Mouse (Mus musculus): ENCODE data around the gene Zbtb37. TPM values are rescaled to one million over a fixed set of nuclear protein-coding genes. Genes with fewer than 3 reads are reported as not detected.
"Not testable (repeated sequence)": the region's sequence is repeated elsewhere in the genome, so short reads cannot be mapped to it uniquely, and the experiment has no call there.

Zbtb37 gene
- total RNA-seq, 1 experiment from 2014 or later: 13.1 TPM

GRCm38 (mm10) chr1:161035786-161036404 lies 1.2 kb upstream of the Zbtb37 start:
- ATAC-seq (replicated peaks; ENCODE audit: insufficient number of reproducible peaks, low FRiP score, low TSS enrichment, poor library complexity, severe bottlenecking): no peak

GRCm38 (mm10) chr1:161035281-161035785 lies 684 bp upstream of the Zbtb37 start:
- peak; percentile 32 for ATAC-seq (replicated peaks; ENCODE audit: insufficient number of reproducible peaks, low FRiP score, low TSS enrichment, poor library complexity, severe bottlenecking)

- 0 out of 2 replicates have a peak, but pooled peaks have one; percentile 2 for ATAC-seq (replicated peaks; ENCODE audit: insufficient number of reproducible peaks, low FRiP score, low TSS enrichment, poor library complexity, severe bottlenecking)
Observed at GRCm38 (mm10) chr1:161033856-161034434, 704 bp downstream of the Zbtb37 start.

- no peak for ATAC-seq (replicated peaks; ENCODE audit: insufficient number of reproducible peaks, low FRiP score, low TSS enrichment, poor library complexity, severe bottlenecking)
Observed at GRCm38 (mm10) chr1:161032345-161032744, 2.3 kb downstream of the Zbtb37 start.

DNA sequence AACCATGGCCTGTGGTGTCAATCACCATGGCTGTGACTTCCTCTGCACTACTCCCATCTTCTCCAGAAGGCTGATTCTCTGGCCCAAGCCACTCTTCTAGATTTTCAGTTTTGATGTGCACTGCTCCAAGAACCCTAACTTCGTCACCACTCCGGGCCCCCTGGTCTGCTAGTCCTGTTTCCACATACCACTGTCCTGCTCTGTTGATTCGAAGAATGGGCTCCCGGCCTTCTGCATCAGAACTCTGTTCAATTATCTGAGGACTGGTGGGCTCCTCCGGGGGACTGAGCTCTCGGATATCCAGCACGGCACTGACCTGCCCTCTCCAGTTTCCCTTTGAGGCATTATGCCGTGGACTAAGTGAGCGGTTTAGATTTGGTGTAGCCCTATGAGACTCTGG lies 2.8 kb downstream of the Zbtb37 start:
- ATAC-seq (replicated peaks; ENCODE audit: insufficient number of reproducible peaks, low FRiP score, low TSS enrichment, poor library complexity, severe bottlenecking): no peak

DNA sequence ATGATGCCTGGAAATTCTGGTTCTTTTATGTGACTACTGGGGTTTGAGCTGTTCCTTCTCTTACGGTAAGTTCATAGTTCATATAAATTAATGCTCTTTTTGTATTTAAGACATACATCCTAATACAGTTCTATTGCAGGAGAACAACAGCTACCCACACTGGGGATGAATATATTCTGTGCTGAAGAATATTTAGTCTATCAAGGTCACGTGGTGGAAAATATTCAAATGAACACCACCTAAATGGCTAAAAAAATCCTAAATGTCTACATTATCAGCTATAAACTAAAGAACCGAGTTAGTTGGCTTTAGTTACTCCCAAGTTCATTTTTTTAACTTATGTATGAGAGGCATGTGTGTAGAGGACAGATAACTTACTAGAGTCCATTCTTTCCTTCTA lies 4.6 kb downstream of the Zbtb37 start:
- ATAC-seq (replicated peaks; ENCODE audit: insufficient number of reproducible peaks, low FRiP score, low TSS enrichment, poor library complexity, severe bottlenecking): no peak

GRCm38 (mm10) chr1:161028427-161028826 lies 6.2 kb downstream of the Zbtb37 start:
- ATAC-seq (replicated peaks; ENCODE audit: insufficient number of reproducible peaks, low FRiP score, low TSS enrichment, poor library complexity, severe bottlenecking): not testable (repeated sequence)

GRCm38 (mm10) chr1:161027196-161027595 lies 7.5 kb downstream of the Zbtb37 start:
- ATAC-seq (replicated peaks; ENCODE audit: insufficient number of reproducible peaks, low FRiP score, low TSS enrichment, poor library complexity, severe bottlenecking): no peak

GRCm38 (mm10) chr1:161025410-161026210 lies 9.0 kb downstream of the Zbtb37 start:
- no peak for ATAC-seq (replicated peaks; ENCODE audit: insufficient number of reproducible peaks, low FRiP score, low TSS enrichment, poor library complexity, severe bottlenecking)

- ATAC-seq (replicated peaks; ENCODE audit: insufficient number of reproducible peaks, low FRiP score, low TSS enrichment, poor library complexity, severe bottlenecking): no peak
Observed at GRCm38 (mm10) chr1:161020051-161020450, 14.6 kb downstream of the Zbtb37 start.

- no peak for ATAC-seq (replicated peaks; ENCODE audit: insufficient number of reproducible peaks, low FRiP score, low TSS enrichment, poor library complexity, severe bottlenecking)
Observed at GRCm38 (mm10) chr1:161016378-161016777, 18.3 kb downstream of the Zbtb37 start.

GRCm38 (mm10) chr1:161010436-161010835 lies 24.2 kb downstream of the Zbtb37 start:
- no peak for ATAC-seq (replicated peaks; ENCODE audit: insufficient number of reproducible peaks, low FRiP score, low TSS enrichment, poor library complexity, severe bottlenecking)

DNA sequence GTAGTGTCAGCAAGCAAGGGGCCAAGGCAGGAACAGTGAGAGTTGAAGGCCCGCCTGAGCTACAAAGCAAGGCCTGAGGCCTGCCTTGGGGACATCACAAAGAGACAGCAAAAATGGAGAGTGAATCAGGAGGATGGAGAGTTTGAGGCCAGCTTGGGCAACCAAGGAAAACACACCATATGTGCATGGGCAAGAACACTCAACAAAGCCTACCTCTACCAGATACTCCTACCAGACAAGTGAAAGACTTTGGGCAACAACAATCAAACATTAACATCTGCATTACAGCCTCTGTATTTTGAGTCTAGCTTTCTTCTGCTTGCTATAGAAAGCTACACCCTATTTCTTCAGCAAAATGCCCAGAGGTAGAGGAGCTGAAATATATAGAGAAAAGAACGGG lies 26.6 kb downstream of the Zbtb37 start:
- ATAC-seq (replicated peaks; ENCODE audit: insufficient number of reproducible peaks, low FRiP score, low TSS enrichment, poor library complexity, severe bottlenecking): no peak

GRCm38 (mm10) chr1:161006471-161006870 lies 28.2 kb downstream of the Zbtb37 start:
- no peak for ATAC-seq (replicated peaks; ENCODE audit: insufficient number of reproducible peaks, low FRiP score, low TSS enrichment, poor library complexity, severe bottlenecking)

DNA sequence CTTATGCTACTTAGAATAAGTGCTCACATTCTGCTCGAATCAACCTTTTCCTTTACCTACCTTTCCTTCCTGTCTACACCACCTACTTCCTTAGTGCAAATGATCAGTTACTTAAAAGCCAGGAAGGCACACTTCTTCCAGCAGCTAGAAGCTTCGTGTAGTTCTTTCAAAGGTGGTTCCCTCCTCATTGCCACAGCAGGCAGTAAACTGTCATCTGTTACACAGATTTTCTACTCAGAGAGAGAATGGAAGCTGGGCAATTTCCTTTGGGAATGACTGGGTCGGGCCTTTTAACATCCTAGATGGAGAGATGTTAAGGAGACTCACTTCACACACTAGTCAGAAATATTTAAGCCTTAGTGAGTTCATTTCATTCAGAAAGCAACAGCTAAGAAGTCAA lies 29.1 kb downstream of the Zbtb37 start:
- no peak for ATAC-seq (replicated peaks; ENCODE audit: insufficient number of reproducible peaks, low FRiP score, low TSS enrichment, poor library complexity, severe bottlenecking)

DNA sequence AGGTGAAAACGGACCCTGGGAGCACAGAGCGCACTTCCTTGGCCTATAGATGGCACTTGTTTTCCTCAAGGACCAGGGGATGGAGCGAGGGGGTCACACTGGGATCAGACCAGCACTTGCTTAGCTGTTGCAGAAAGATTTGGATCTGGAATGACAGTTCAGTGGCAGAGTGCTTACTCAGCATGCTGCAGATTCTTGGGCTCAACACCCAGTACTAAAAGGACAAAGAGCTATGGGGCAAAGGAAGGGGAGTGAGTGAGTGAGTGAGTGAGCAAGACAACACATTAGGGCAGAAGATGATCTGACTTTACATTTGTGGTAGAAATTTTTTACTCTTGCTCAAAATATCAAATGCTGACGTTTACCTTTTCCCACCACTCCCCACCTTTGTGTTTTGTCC lies 29.7 kb downstream of the Zbtb37 start:
- no peak for ATAC-seq (replicated peaks; ENCODE audit: insufficient number of reproducible peaks, low FRiP score, low TSS enrichment, poor library complexity, severe bottlenecking)

DNA sequence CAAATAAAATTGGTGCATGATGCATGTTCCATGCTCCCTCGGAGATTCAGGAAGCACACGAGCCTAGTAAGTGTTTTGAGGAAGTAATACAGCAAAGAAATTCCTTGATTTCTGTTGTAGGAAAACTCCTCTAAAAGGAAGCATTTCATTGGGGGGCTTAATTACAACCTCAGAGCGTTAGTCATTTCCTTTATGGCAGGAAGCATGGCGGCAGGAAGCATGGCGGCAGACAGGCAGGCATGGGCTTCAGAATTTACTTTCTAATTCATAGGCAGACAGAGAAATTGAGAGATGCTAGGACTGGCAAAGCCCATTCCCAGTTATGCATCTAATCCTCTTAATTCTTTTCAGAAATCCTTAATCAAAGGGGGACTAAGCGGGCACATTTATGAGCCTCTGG lies 40.8 kb downstream of the Zbtb37 start:
- ATAC-seq (replicated peaks; ENCODE audit: insufficient number of reproducible peaks, low FRiP score, low TSS enrichment, poor library complexity, severe bottlenecking): no peak

DNA sequence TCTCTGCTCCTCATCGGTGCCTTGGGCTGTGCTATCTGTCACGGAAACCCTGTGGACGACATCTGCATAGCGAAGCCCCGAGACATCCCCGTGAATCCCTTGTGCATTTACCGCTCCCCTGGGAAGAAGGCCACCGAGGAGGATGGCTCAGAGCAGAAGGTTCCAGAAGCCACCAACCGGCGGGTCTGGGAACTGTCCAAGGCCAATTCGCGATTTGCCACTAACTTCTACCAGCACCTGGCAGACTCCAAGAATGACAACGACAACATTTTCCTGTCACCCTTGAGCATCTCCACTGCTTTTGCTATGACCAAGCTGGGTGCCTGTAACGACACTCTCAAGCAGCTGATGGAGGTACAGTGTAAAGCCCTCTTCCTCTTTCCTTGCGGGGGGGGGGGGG lies 45.3 kb downstream of the Zbtb37 start:
- ATAC-seq (replicated peaks; ENCODE audit: insufficient number of reproducible peaks, low FRiP score, low TSS enrichment, poor library complexity, severe bottlenecking): no peak

DNA sequence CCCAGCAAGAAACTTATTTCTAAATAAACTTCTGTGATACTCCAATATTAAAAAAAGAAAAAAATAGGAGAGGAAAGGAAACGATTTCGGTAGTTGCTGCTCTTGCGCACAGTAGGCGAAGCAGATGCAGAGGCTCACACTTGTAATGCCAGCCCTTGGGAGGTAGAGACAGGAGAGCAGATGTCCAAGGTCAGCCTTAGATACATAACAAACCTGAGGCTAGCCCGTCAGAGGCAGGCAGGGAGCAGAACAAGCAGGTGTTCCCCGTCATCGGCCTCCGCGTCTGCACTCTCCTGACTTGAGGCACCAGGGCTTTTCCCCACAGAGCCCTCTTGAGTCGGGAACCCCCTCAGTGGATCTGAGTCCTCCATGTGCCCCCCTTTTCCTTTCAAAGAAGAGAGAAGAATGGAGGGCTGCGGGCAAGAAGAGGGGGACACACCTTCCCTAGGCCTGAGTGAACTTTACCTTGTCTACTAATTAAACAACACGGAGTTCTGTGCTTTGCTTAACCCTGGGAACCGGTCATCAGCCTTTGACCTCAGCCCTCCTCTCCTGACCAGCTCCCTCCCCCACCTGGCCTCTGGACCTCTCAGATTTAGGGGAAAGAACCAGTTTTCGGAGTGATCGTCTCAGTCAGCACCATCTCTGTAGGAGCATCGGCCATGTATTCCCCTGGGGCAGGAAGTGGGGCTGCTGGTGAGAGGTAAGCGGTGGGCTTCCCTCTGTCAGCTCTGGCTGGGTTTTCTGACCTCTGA lies 47.6 kb downstream of the Zbtb37 start:
- ATAC-seq (replicated peaks; ENCODE audit: insufficient number of reproducible peaks, low FRiP score, low TSS enrichment, poor library complexity, severe bottlenecking): no peak

Data from monocyte, adult 5-6 weeks (primary cell).